Mouse (Mus musculus) heart, adult 18-20 months (tissue): ENCODE data around the gene Gpx4. TPM values are rescaled to one million over a fixed set of nuclear protein-coding genes. Genes with fewer than 3 reads are reported as not detected.

ENCODE experiments used
- DNase-seq, 2 experiments: peaks; one replicate each; pipeline ENCODE4 v3.0.0; 2021 to 2022; ENCODE audit warnings: mixed read lengths in 1 of 2
- total RNA-seq, 2 experiments: library from RNA; stranded (reverse); gene quantifications; 2 replicates each; pipeline ENCODE4 v1.2.3; 2021

Gpx4 gene
- total RNA-seq, 2 experiments from 2014 or later, result 983 to 1,022 TPM

- no peak for DNase-seq
Measured at GRCm38 (mm10) chr10:80104181-80104580, 57.2 kb downstream of the Gpx4 start.

GRCm38 (mm10) chr10:80105460-80105859, 58.5 kb downstream of the Gpx4 start, which contains the start of gene Sbno2:
Gene Sbno2, minus strand, starts transcription at chr10:80105571.
- no peak for DNase-seq

DNA sequence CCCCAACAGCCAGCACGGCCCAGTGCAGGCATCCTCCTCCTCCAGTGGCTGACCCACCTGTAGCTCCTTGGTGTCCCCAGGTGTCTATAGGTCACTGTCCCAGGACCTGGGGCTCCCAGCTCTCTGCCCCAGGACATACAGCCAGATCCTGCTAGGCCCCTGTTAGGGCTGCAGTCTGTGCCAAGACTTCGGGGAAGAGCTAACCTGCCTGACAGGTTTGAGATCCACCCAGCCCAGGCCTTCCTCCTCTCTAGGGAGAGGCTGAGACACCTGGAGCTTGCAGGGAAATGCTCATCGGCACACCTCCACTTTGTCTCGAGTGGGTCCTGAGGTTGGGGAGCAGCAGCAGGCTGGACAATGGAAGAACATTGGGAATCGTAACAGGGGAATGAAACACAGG, 59.0 kb downstream of the Gpx4 start:
- DNase-seq, result no peak

Other genes with a start within 250 kb of the Gpx4 start
- gene Misp, start 226.2 kb upstream of the Gpx4 start, total RNA-seq, result under 1 TPM; 0.42 to 0.67 TPM
- gene Ptbp1, start 192.7 kb upstream of the Gpx4 start, total RNA-seq, result 10 to 100 TPM; 35.8 to 39.9 TPM
- not detected for gene Prtn3, start 172.7 kb upstream of the Gpx4 start, total RNA-seq
- gene Plppr3, start 172.5 kb upstream of the Gpx4 start, total RNA-seq, result under 1 TPM; 0.12 to 0.18 TPM
- not detected for gene Elane, start 160.9 kb upstream of the Gpx4 start, total RNA-seq
- gene Cfd, start 156.3 kb upstream of the Gpx4 start, total RNA-seq, result 100 to 1,000 TPM in 1 of 2 experiments, 10 to 100 TPM in 1; 49.7 to 435 TPM
- gene Med16, start 138.2 kb upstream of the Gpx4 start, total RNA-seq, result 10 to 100 TPM; 50.4 to 56.7 TPM
- not detected for gene Gm26602, start 136.3 kb upstream of the Gpx4 start, total RNA-seq
- gene Kiss1r, start 130.2 kb upstream of the Gpx4 start, total RNA-seq, result under 1 TPM; 0.17 to 0.46 TPM
- gene R3hdm4, start 126.0 kb upstream of the Gpx4 start, total RNA-seq, result 10 to 100 TPM; 75.3 to 78.2 TPM
- gene Arid3a, start 120.1 kb upstream of the Gpx4 start, total RNA-seq, result 1 to 10 TPM; 1.0 to 1.1 TPM
- gene Wdr18, start 87.0 kb upstream of the Gpx4 start, total RNA-seq, result 10 to 100 TPM; 33.1 to 33.6 TPM
- gene Grin3b, start 76.5 kb upstream of the Gpx4 start, total RNA-seq, result under 1 TPM; 0.57 to 0.67 TPM
- gene Tmem259, start 62.8 kb upstream of the Gpx4 start, total RNA-seq, result 100 to 1,000 TPM; 120 TPM
- 10 to 100 TPM; 28.3 to 32.6 TPM for gene Cnn2, start 58.6 kb upstream of the Gpx4 start, total RNA-seq
- 1 to 10 TPM; 6.5 to 7.6 TPM for gene Abca7, start 50.7 kb upstream of the Gpx4 start, total RNA-seq
- gene Arhgap45, start 30.5 kb upstream of the Gpx4 start, total RNA-seq, result 1 to 10 TPM; 3.1 to 8.7 TPM
- gene Polr2e, start 7.4 kb upstream of the Gpx4 start, total RNA-seq, result 10 to 100 TPM; 92.9 to 97.6 TPM
- 10 to 100 TPM in 1 of 2 experiments, 1 to 10 TPM in 1; 9.0 to 10.1 TPM for gene Sbno2, start 58.4 kb downstream of the Gpx4 start, total RNA-seq
- 100 to 1,000 TPM; 127 to 149 TPM for gene Stk11, start 68.6 kb downstream of the Gpx4 start, total RNA-seq
- 1,000 to 10,000 TPM; 1,096 to 1,108 TPM for gene Atp5d, start 91.5 kb downstream of the Gpx4 start, total RNA-seq
- 1 to 10 TPM; 2.7 to 3.1 TPM for gene Cbarp, start 93.7 kb downstream of the Gpx4 start, total RNA-seq
- gene Midn, start 101.1 kb downstream of the Gpx4 start, total RNA-seq, result 100 to 1,000 TPM; 117 to 125 TPM
- gene Cirbp, start 118.8 kb downstream of the Gpx4 start, total RNA-seq, result 10 to 100 TPM; 46.3 to 54.9 TPM
- 1 to 10 TPM; 4.2 to 5.7 TPM for gene 1600002K03Rik, start 125.8 kb downstream of the Gpx4 start, total RNA-seq
- 1 to 10 TPM in 1 of 2 experiments, under 1 TPM in 1; 0.98 to 1.3 TPM for gene Efna2, start 132.3 kb downstream of the Gpx4 start, total RNA-seq
- 10 to 100 TPM; 11.4 to 14.2 TPM for gene Mum1, start 179.3 kb downstream of the Gpx4 start, total RNA-seq
- 1,000 to 10,000 TPM; 1,019 to 1,055 TPM for gene Ndufs7, start 202.0 kb downstream of the Gpx4 start, total RNA-seq
- 10 to 100 TPM in 1 of 2 experiments, 1 to 10 TPM in 1; 8.9 to 14.8 TPM for gene Gamt, start 213.8 kb downstream of the Gpx4 start, total RNA-seq
- gene Dazap1, start 214.3 kb downstream of the Gpx4 start, total RNA-seq, result 10 to 100 TPM; 46.9 to 58.8 TPM
- gene Rps15, start 245.3 kb downstream of the Gpx4 start, total RNA-seq, result 100 to 1,000 TPM; 745 to 872 TPM
- gene Apc2, start 248.8 kb downstream of the Gpx4 start, total RNA-seq, result 1 to 10 TPM; 2.6 to 2.8 TPM